Mouse (Mus musculus) hindbrain, embryonic 16.5 days (tissue): Measurements from ENCODE around the gene Mn1. TPM values are rescaled to one million over a fixed set of nuclear protein-coding genes. Genes with fewer than 3 reads are reported as not detected.
A peak's percentile ranks its signal among the peaks of the same experiment; 100 is the strongest.

Experiments
- ATAC-seq: fragments of 200-750 bp; cut with Nextera tagmentation; 2 replicates; pipeline ENCODE4 v1.8.0; 2017; ENCODE audit warnings: moderate TSS enrichment, moderate library complexity
- H3K27ac ChIP-seq: fragments of 300-500 bp; sonication (generic); 2 replicates; pipeline ENCODE4 v1.5.1; 2014; ENCODE audit warnings: low read depth, mild to moderate bottlenecking, control low read depth, low read length, moderate library complexity
- H3K27me3 ChIP-seq: fragments of 300-500 bp; sonication (generic); replicated peaks from 2 replicates; pipeline ENCODE4 v1.6.1; 2014; ENCODE audit warnings: low read length; ENCODE audit not compliant: control insufficient read depth, insufficient read depth
- H3K36me3 ChIP-seq: fragments of 300-500 bp; sonication (generic); 2 replicates; pipeline ENCODE4 v1.6.1; 2014; ENCODE audit warnings: mild to moderate bottlenecking, low read length, moderate library complexity, mixed read lengths; ENCODE audit not compliant: control insufficient read depth, insufficient read depth
- H3K4me1 ChIP-seq: fragments of 300-500 bp; sonication (generic); 2 replicates; pipeline ENCODE4 v1.6.1; 2014; ENCODE audit warnings: low read depth, low read length; ENCODE audit not compliant: control insufficient read depth, insufficient read depth
- H3K4me2 ChIP-seq: fragments of 300-500 bp; sonication (generic); 2 replicates; pipeline ENCODE4 v1.6.1; 2014; ENCODE audit warnings: mild to moderate bottlenecking, low read length, control low read depth, moderate library complexity
- H3K4me3 ChIP-seq: fragments of 300-500 bp; sonication (generic); 2 replicates; pipeline ENCODE4 v1.5.1; 2014; ENCODE audit warnings: mild to moderate bottlenecking, low read length, control low read depth, moderate library complexity
- H3K9ac ChIP-seq: fragments of 300-500 bp; sonication (generic); 2 replicates; pipeline ENCODE4 v1.6.1; 2014; ENCODE audit warnings: low read depth, mild to moderate bottlenecking, control low read depth, low read length, moderate library complexity
- H3K9me3 ChIP-seq: fragments of 300-500 bp; sonication (generic); 2 replicates; pipeline ENCODE4 v1.6.1; 2014; ENCODE audit warnings: mild to moderate bottlenecking, low read length, moderate library complexity; ENCODE audit not compliant: control insufficient read depth
- WGBS: fragments of 180-500 bp; shearing (Covaris S2); extraction: QIAGEN DNeasy Blood & Tissue Kit; methylation state at CpG from one replicate; pipeline ENCODE4 v1.1.7; 2014; 5-methylcytosine and 5-hydroxymethylcytosine counted together
- polyA plus RNA-seq: library from polyadenylated mRNA; unstranded; fragments of >200 nt; fragmentation: Nextera tagmentation; extraction: Ambion mirVana; gene quantifications from 2 replicates; pipeline ENCODE4 v1.2.1, GENCODE M21; 2015

The Mn1 gene
- polyA plus RNA-seq, 1 experiment from 2014 or later, result 22.3 TPM

DNA sequence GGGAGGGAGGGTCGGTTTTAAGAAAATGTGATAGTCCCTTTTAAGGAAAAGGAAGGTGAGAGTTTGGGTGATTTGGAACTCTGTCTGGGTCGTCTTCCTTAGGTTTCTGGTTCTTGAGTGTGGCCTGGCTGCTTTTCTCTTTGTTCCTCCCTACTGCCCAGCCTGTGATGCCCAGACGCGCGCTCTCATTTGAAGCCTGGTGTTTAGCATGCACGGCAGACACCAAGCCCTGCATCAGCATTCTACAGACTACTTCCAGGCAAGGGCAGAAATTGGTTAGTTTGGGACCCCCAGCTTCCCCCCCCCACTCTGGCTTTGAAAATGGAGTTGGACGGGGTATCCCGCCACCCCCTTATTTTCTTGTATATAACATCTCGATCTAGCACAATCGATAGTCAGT is 5.8 kb downstream of the Mn1 start:
- 16% methylated on average over 10 of the region's 10 CpGs for WGBS
- H3K4me1 ChIP-seq, result peaks cover 58% of the 10 kb centered on the region
- H3K27me3 ChIP-seq, result no peaks in the 10 kb centered on the region
- peak overlapping the region; percentile 67 for H3K4me2 ChIP-seq
- H3K4me3 ChIP-seq, result peak overlapping the region; percentile 91
- H3K36me3 ChIP-seq, result 0 out of 2 replicates have a peak, but pooled peaks cover 2% of the 10 kb centered on the region
- ATAC-seq, result 0 out of 2 replicates have a peak, but pooled peaks have one; percentile 38
- peak overlapping the region; percentile 91 for H3K9ac ChIP-seq
- peak overlapping the region; percentile 74 for H3K27ac ChIP-seq
- no peaks in the 10 kb centered on the region for H3K9me3 ChIP-seq

- Histone ChIP-seq H3K9me3 (no peaks in the 10 kb centered on the region), H3K36me3 (0 out of 2 replicates have a peak, but pooled peaks cover 2% of the 10 kb centered on the region), H3K4me1 (peaks cover 64% of the 10 kb centered on the region), H3K4me2 (peak overlapping the region; percentile 67), H3K27me3 (no peaks in the 10 kb centered on the region), H3K9ac (peak overlapping the region; percentile 63), H3K4me3 (peak overlapping the region; percentile 91), H3K27ac (peak overlapping the region; percentile 52; the same call in 1 of the 2 replicates)
- WGBS, result 24% methylated on average over 4 of the region's 4 CpGs
- no peak for ATAC-seq
Measured at GRCm38 (mm10) chr5:111423616-111424015, 6.5 kb downstream of the Mn1 start.

- H3K4me2 ChIP-seq, result peak overlapping the region; percentile 67
- H3K4me3 ChIP-seq, result peak overlapping the region; percentile 91
- no peaks in the 10 kb centered on the region for H3K27me3 ChIP-seq
- no peak overlapping the region; the same call in 1 of the 2 replicates for H3K27ac ChIP-seq
- no peak for ATAC-seq
- H3K4me1 ChIP-seq, result peaks cover 53% of the 10 kb centered on the region
- H3K9ac ChIP-seq, result peak overlapping the region; percentile 52
- 0 out of 2 replicates have a peak, but pooled peaks cover 2% of the 10 kb centered on the region for H3K36me3 ChIP-seq
- H3K9me3 ChIP-seq, result no peaks in the 10 kb centered on the region
- WGBS, result 42% methylated on average over 9 of the region's 9 CpGs
Measured at GRCm38 (mm10) chr5:111425813-111426212, 8.7 kb downstream of the Mn1 start.

- peak overlapping the region; percentile 67 for H3K4me2 ChIP-seq
- no peaks in the 10 kb centered on the region for H3K27me3 ChIP-seq
- H3K9me3 ChIP-seq, result no peaks in the 10 kb centered on the region
- peak overlapping the region; percentile 52 for H3K9ac ChIP-seq
- no peak for ATAC-seq
- 0 out of 2 replicates have a peak, but pooled peaks cover under 1% of the 10 kb centered on the region for H3K36me3 ChIP-seq
- WGBS, result 15% methylated on average over 5 of the region's 5 CpGs
- peaks cover 53% of the 10 kb centered on the region for H3K4me1 ChIP-seq
- H3K27ac ChIP-seq, result no peak overlapping the region; the same call in 1 of the 2 replicates
- H3K4me3 ChIP-seq, result peak overlapping the region; percentile 91
Measured at GRCm38 (mm10) chr5:111426249-111426648, 9.1 kb downstream of the Mn1 start.

- H3K27me3 ChIP-seq, result no peaks in the 10 kb centered on the region
- peak overlapping the region; percentile 45 for H3K9ac ChIP-seq
- 25% methylated on average over 6 of the region's 6 CpGs for WGBS
- H3K4me1 ChIP-seq, result peaks cover 72% of the 10 kb centered on the region
- H3K4me2 ChIP-seq, result peak overlapping the region; percentile 67
- peak overlapping the region; percentile 57 for H3K27ac ChIP-seq
- peak overlapping the region; percentile 6; the same call in 1 of the 2 replicates for H3K4me3 ChIP-seq
- H3K36me3 ChIP-seq, result no peaks in the 10 kb centered on the region
- ATAC-seq, result 0 out of 2 replicates have a peak, but pooled peaks have one; percentile 31
- no peaks in the 10 kb centered on the region for H3K9me3 ChIP-seq
Measured at GRCm38 (mm10) chr5:111428882-111429281, 11.7 kb downstream of the Mn1 start.

DNA sequence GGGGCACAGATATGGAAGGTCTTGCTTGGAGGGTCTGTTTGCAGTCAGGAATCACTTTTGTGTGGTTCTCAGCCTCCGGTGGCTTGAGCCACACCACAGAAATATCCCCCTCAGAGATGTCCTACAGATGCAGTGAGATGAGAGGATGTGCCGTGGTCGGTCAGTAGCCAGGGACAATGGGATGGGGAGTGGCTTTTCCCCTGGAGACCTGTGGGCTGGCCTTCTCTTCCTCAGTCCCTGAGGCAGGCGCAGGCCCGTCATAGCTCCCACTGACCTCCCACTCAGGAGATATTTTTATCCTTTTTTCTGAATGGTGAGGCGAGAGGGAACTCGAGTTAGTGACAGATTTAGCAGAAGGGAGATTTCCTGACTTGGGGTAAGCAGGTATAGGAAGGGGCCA is 12.6 kb downstream of the Mn1 start:
- no peaks in the 10 kb centered on the region for H3K9me3 ChIP-seq
- no peaks in the 10 kb centered on the region for H3K27me3 ChIP-seq
- peak overlapping the region; percentile 50; the same call in 1 of the 2 replicates for H3K27ac ChIP-seq
- peak overlapping the region; percentile 67 for H3K4me2 ChIP-seq
- H3K4me1 ChIP-seq, result peaks cover 74% of the 10 kb centered on the region
- no peaks in the 10 kb centered on the region for H3K36me3 ChIP-seq
- H3K4me3 ChIP-seq, result peak overlapping the region; percentile 22
- WGBS, result 34% methylated on average over 7 of the region's 7 CpGs
- peak overlapping the region; percentile 45 for H3K9ac ChIP-seq
- ATAC-seq, result no peak

DNA sequence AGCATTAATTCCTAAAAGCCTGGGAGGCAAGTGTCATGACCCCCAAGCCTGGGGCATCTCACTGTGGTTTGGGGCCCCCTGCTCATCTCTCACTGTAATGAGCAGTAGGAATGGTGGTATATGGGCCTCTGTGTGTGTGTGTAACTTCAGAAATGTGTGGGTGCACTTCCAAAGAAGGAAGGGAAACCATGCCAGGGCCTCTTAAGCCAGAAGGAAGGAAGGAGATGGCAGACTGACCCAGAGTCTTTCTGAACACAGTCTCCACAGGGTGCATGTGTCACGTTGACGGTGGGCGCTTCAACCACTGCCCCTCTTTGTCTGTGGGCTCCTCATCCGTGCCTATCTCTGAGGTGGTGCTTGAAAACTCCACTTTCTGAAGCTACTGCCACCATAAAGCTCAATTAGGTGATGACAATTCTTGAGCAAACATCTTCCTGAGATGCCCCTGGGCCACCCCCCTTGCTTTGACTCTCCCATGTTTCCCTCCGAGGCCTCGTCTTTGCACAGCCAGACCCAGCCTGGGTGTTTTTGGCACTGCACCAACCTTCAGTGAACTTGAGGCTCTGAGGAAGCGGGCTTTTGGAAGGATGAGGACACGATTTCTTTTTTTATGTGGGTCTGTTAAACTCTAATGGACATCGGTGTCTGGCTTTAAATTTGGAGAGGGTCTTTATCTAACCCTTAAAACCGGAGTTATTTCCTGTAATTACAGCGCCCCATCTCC is 14.0 kb downstream of the Mn1 start:
- peak overlapping the region; percentile 6 for H3K4me2 ChIP-seq
- H3K4me1 ChIP-seq, result peaks cover 78% of the 10 kb centered on the region
- no peaks in the 10 kb centered on the region for H3K36me3 ChIP-seq
- peak overlapping the region; percentile 29 for H3K27ac ChIP-seq
- H3K4me3 ChIP-seq, result no peak overlapping the region
- H3K9me3 ChIP-seq, result no peaks in the 10 kb centered on the region
- no peak for ATAC-seq
- no peaks in the 10 kb centered on the region for H3K27me3 ChIP-seq
- whole genome bisulfite sequencing, result 42% methylated on average over 11 of the region's 11 CpGs
- H3K9ac ChIP-seq, result peak overlapping the region; percentile 11; the same call in 1 of the 2 replicates

DNA sequence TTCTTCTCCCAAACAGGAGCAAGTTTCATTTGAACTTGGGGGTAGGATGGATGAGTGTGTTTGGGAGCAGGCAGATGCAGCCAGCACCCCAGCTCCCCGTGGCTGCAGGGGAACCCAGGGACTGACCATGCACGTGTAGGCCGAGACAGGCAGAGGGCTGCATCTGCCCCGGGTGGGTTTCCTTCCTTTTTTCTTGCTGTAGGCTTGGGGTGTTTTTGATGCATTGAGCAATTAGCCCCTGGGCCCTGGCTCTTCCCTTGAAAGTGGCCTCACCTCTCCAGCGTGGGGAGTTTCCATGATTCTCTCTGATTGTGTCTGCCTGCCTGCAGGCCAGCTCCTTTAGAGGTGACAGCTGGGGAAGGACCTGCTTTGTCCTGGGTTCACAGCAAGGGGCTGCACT is 15.7 kb downstream of the Mn1 start:
- H3K9ac ChIP-seq, result peak overlapping the region; percentile 38
- H3K27ac ChIP-seq, result peak overlapping the region; percentile 44; the same call in 1 of the 2 replicates
- 17% methylated on average over 5 of the region's 5 CpGs for WGBS
- no peaks in the 10 kb centered on the region for H3K36me3 ChIP-seq
- no peak overlapping the region for H3K4me3 ChIP-seq
- H3K27me3 ChIP-seq, result no peaks in the 10 kb centered on the region
- H3K9me3 ChIP-seq, result no peaks in the 10 kb centered on the region
- H3K4me2 ChIP-seq, result peak overlapping the region; percentile 14
- no peak for ATAC-seq
- H3K4me1 ChIP-seq, result peaks cover 71% of the 10 kb centered on the region

GRCm38 (mm10) chr5:111434342-111434842 is 17.2 kb downstream of the Mn1 start:
- Histone ChIP-seq H3K27me3 (no peaks in the 10 kb centered on the region), H3K4me3 (no peak overlapping the region), H3K27ac (0 out of 2 replicates have a peak overlapping the region, but pooled peaks have one; percentile 24), H3K9ac (peak overlapping the region; percentile 42; the same call in 1 of the 2 replicates), H3K4me1 (peaks cover 62% of the 10 kb centered on the region), H3K4me2 (peak overlapping the region; percentile 25), H3K36me3 (no peaks in the 10 kb centered on the region), H3K9me3 (no peaks in the 10 kb centered on the region)
- ATAC-seq, result 0 out of 2 replicates have a peak, but pooled peaks have one; percentile 31
- WGBS, result 10% methylated on average over 16 of the region's 16 CpGs
